Comparison of ENCODE assay signal across 8 mouse cellular contexts in the genomic region with DNA sequence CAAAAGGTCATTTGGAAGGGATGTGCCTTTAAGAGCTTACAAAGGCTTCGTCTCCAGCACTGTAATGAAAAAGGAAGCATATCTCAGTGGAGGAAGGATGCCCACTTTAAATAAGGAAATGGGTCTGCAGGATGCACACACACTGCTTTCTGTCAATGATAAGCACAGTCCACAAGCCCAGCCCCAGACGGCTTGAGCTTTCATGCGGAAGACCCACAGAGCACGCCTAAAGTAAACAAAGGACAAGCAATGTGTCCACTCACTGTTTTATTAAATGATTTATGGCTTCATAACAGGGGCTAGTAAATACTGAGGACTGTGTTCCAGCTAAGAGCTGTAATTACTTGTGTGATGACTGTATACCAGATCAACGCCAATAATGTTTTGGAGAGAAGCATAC.
DNase-seq lines count a peak whose midpoint lies in the region; ATAC-seq lines count a peak whose summit lies in the region.

No protein-coding gene starts in this region.

- no peak overlapping the region for H3K27ac ChIP-seq in hindbrain, embryonic 13.5 days
- H3K27ac ChIP-seq in liver, embryonic 15.5 days (replicated peaks), result no peak overlapping the region
- no peak overlapping the region for H3K27ac ChIP-seq in stomach, embryonic 16.5 days (ENCODE audit: low read length)
- H3K27ac ChIP-seq in forebrain, embryonic 13.5 days, result no peak overlapping the region

- H3K27me3 ChIP-seq in megakaryocyte, embryonic 14.5 days (replicated peaks), result no peaks in the 10 kb centered on the region
- no peaks in the 10 kb centered on the region for H3K27me3 ChIP-seq in hindbrain, embryonic 13.5 days
- H3K27me3 ChIP-seq in liver, embryonic 15.5 days, result no peaks in the 10 kb centered on the region
- no peaks in the 10 kb centered on the region for H3K27me3 ChIP-seq in stomach, embryonic 16.5 days (ENCODE audit: control insufficient read depth, insufficient read depth, low read length)
- H3K27me3 ChIP-seq in forebrain, embryonic 13.5 days, result no peaks in the 10 kb centered on the region

- H3K36me3 ChIP-seq in megakaryocyte, embryonic 14.5 days (replicated peaks; ENCODE audit: low read length), result no peaks in the 10 kb centered on the region
- no peaks in the 10 kb centered on the region for H3K36me3 ChIP-seq in hindbrain, embryonic 13.5 days
- H3K36me3 ChIP-seq in liver, embryonic 15.5 days (replicated peaks), result no peaks in the 10 kb centered on the region
- H3K36me3 ChIP-seq in stomach, embryonic 16.5 days (ENCODE audit: control insufficient read depth, insufficient read depth, low read length), result no peaks in the 10 kb centered on the region
- H3K36me3 ChIP-seq in forebrain, embryonic 13.5 days (ENCODE audit: poor library complexity, severe bottlenecking), result no peaks in the 10 kb centered on the region

- H3K9ac ChIP-seq in hindbrain, embryonic 13.5 days, result no peak overlapping the region
- H3K9ac ChIP-seq in liver, embryonic 15.5 days, result no peak overlapping the region
- H3K9ac ChIP-seq in stomach, embryonic 16.5 days (ENCODE audit: low read length), result no peak overlapping the region
- H3K9ac ChIP-seq in forebrain, embryonic 13.5 days, result no peak overlapping the region

- no peak for ATAC-seq in megakaryocyte, adult 5-6 weeks (ENCODE audit: poor library complexity, severe bottlenecking)
- peak; percentile 54; the same call in 1 of the 2 replicates for ATAC-seq in hindbrain, embryonic 13.5 days (ENCODE audit: low FRiP score)
- peak; percentile 44 for ATAC-seq in liver, embryonic 15.5 days (ENCODE audit: insufficient read depth)
- peak; percentile 66; the same call in 1 of the 2 replicates for ATAC-seq in stomach, embryonic 16.5 days (ENCODE audit: insufficient read depth, low FRiP score)
- ATAC-seq in forebrain, embryonic 13.5 days, result no peak

- no peak for DNase-seq in cerebellum, adult 9-10 months
- DNase-seq in ovary, postnatal 10 days (ENCODE audit: low spot score), result no peak

- no peaks in the 10 kb centered on the region for H3K9me3 ChIP-seq in megakaryocyte, embryonic 14.5 days
- H3K9me3 ChIP-seq in hindbrain, embryonic 13.5 days, result no peaks in the 10 kb centered on the region
- H3K9me3 ChIP-seq in liver, embryonic 15.5 days (replicated peaks), result no peaks in the 10 kb centered on the region
- no peaks in the 10 kb centered on the region for H3K9me3 ChIP-seq in stomach, embryonic 16.5 days (replicated peaks; ENCODE audit: control insufficient read depth, low read length)
- H3K9me3 ChIP-seq in forebrain, embryonic 13.5 days (replicated peaks), result no peaks in the 10 kb centered on the region

- H3K4me3 ChIP-seq in megakaryocyte, embryonic 14.5 days (replicated peaks), result peak overlapping the region; percentile 83
- no peak overlapping the region for H3K4me3 ChIP-seq in hindbrain, embryonic 13.5 days
- no peak overlapping the region for H3K4me3 ChIP-seq in liver, embryonic 15.5 days (replicated peaks)
- no peak overlapping the region for H3K4me3 ChIP-seq in stomach, embryonic 16.5 days (replicated peaks; ENCODE audit: low read length)
- H3K4me3 ChIP-seq in forebrain, embryonic 13.5 days, result no peak overlapping the region

- H3K4me1 ChIP-seq in megakaryocyte, embryonic 14.5 days, result peaks cover 60% of the 10 kb centered on the region
- peaks cover 4% of the 10 kb centered on the region; the same call in 1 of the 2 replicates for H3K4me1 ChIP-seq in hindbrain, embryonic 13.5 days (replicated peaks)
- no peaks in the 10 kb centered on the region for H3K4me1 ChIP-seq in liver, embryonic 15.5 days (replicated peaks)
- H3K4me1 ChIP-seq in stomach, embryonic 16.5 days (ENCODE audit: control insufficient read depth, insufficient read depth, low read length), result no peaks in the 10 kb centered on the region
- H3K4me1 ChIP-seq in forebrain, embryonic 13.5 days, result no peaks in the 10 kb centered on the region

- WGBS in hindbrain, embryonic 13.5 days, result 16% methylated on average over 5 of the region's 5 CpGs
- 15% methylated on average over 5 of the region's 5 CpGs for WGBS in liver, embryonic 15.5 days (ENCODE audit: insufficient replicate concordance)
- WGBS in stomach, embryonic 16.5 days, result 9% methylated on average over 5 of the region's 5 CpGs
- WGBS in forebrain, embryonic 13.5 days, result 54% methylated on average over 5 of the region's 5 CpGs

- no peak overlapping the region for H3K4me2 ChIP-seq in hindbrain, embryonic 13.5 days
- H3K4me2 ChIP-seq in liver, embryonic 15.5 days, result no peak overlapping the region
- no peak overlapping the region for H3K4me2 ChIP-seq in stomach, embryonic 16.5 days (ENCODE audit: low read depth, low read length)
- no peak overlapping the region for H3K4me2 ChIP-seq in forebrain, embryonic 13.5 days

Comparison
In these comparisons a context has a peak if more than half of its experiments do, and no peak if none do; other contexts are left out.
1. ATAC-seq: peak in hindbrain, embryonic 13.5 days (single experiment), liver, embryonic 15.5 days (single experiment) and stomach, embryonic 16.5 days (single experiment); none in megakaryocyte, adult 5-6 weeks (single experiment) and forebrain, embryonic 13.5 days (single experiment).